19 mouse cellular contexts compared by ENCODE assay signal in the genomic region with DNA sequence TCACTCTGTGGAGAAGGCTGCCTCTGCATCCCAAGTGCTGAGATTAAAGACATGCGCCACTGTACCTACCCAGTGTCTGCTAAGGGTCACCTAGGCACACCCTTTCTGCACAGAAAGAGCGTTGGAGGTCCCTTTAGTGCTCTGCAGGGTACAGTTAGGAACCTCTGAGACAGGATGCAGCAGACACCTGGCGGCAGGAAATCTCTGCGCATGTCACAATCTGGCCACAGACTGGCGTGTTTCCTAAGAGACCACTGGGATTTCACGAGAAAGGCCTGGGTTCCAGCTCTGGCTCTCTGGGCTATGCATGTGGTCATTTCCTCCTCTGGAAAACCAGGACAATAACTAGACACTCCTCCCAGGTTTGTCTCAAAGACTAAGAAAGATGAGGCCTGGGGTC.
DNase-seq lines count a peak whose midpoint lies in the region; ATAC-seq and TF ChIP-seq lines count a peak whose summit lies in the region.
"Had no signal": no experiment of that assay in that cellular context is flagged by ENCODE, and none has a peak within 500 bp of the region (broad histone marks: within the 10 kb centered on the region; RNA-seq: fewer than 3 reads in every experiment).

No protein-coding gene starts in this region.

- H3K9me3 ChIP-seq in forebrain, embryonic 10.5 days, result no peaks in the 10 kb centered on the region; the same call in 1 of the 2 replicates
- H3K9me3 ChIP-seq in forebrain, embryonic 12.5 days, result 0 out of 2 replicates have a peak, but pooled peaks cover 10% of the 10 kb centered on the region
- no peaks in the 10 kb centered on the region for H3K9me3 ChIP-seq in heart, postnatal 0 days (replicated peaks; ENCODE audit: control insufficient read depth, low read length)
- H3K9me3 ChIP-seq: forebrain, embryonic 13.5 days; liver, embryonic 15.5 days had no signal

- no peak; the same call in 1 of the 2 replicates for TF ChIP-seq CTCF in heart, postnatal 0 days (IDR thresholded peaks at IDR 0.05; ENCODE audit: low read depth)
- peak; percentile 62; the same call in 1 of the 2 replicates for TF ChIP-seq CTCF in thymus, adult 2 months (IDR thresholded peaks at IDR 0.05; ENCODE audit: borderline replicate concordance, control insufficient read depth, extremely low read depth, insufficient read depth, low read length, poor library complexity)

- H3K27ac ChIP-seq in forebrain, embryonic 10.5 days, result peak overlapping the region; percentile 40; the same call in 1 of the 2 replicates
- H3K27ac ChIP-seq in forebrain, embryonic 12.5 days, result no peak overlapping the region
- peak overlapping the region; percentile 56 for H3K27ac ChIP-seq in heart, postnatal 0 days (ENCODE audit: low read depth)
- no peak overlapping the region for H3K27ac ChIP-seq in thymus, adult 2 months (ENCODE audit: control insufficient read depth, insufficient read depth, low read length)
- H3K27ac ChIP-seq: forebrain, embryonic 13.5 days; limb, embryonic 13.5 days; liver, embryonic 15.5 days had no signal

- no peak for TF ChIP-seq POLR2A in thymus, adult 2 months (IDR thresholded peaks at IDR 0.05; ENCODE audit: control insufficient read depth, extremely low read depth, insufficient read depth, low read length, poor library complexity)

- intact Hi-C loops in heart, postnatal 25 days (cut with DNase I), result no loop called here

- H3K36me3 ChIP-seq in forebrain, embryonic 10.5 days (replicated peaks), result no peaks in the 10 kb centered on the region
- no peaks in the 10 kb centered on the region for H3K36me3 ChIP-seq in forebrain, embryonic 12.5 days (replicated peaks)
- H3K36me3 ChIP-seq in heart, postnatal 0 days (replicated peaks; ENCODE audit: control insufficient read depth, insufficient read depth, low read length), result no peaks in the 10 kb centered on the region
- H3K36me3 ChIP-seq in thymus, adult 2 months (ENCODE audit: control insufficient read depth, insufficient read depth, low read length), result no peaks in the 10 kb centered on the region
- H3K36me3 ChIP-seq: hindbrain, embryonic 10.5 days; limb, embryonic 13.5 days; liver, embryonic 15.5 days had no signal

- H3K4me1 ChIP-seq in forebrain, embryonic 10.5 days, result peaks cover 35% of the 10 kb centered on the region
- peaks cover 3% of the 10 kb centered on the region; the same call in 1 of the 2 replicates for H3K4me1 ChIP-seq in forebrain, embryonic 12.5 days
- peaks cover 22% of the 10 kb centered on the region for H3K4me1 ChIP-seq in heart, postnatal 0 days (ENCODE audit: control insufficient read depth, insufficient read depth)
- peaks cover 47% of the 10 kb centered on the region for H3K4me1 ChIP-seq in thymus, adult 2 months (replicated peaks; ENCODE audit: control insufficient read depth, insufficient read depth, low read length)
- H3K4me1 ChIP-seq: forebrain, embryonic 13.5 days had no signal

- no peak for DNase-seq in forebrain, embryonic 10.5 days (ENCODE audit: extremely low spot score, low spot score)
- no peak for DNase-seq in heart, postnatal 0 days (ENCODE audit: low spot score)
- no peak for DNase-seq in heart, postnatal 25 days (ENCODE audit: low spot score)
- peak; percentile 52 for DNase-seq in thymus, adult 2 months
- DNase-seq in thymus, adult 18-20 months, result no peak
- DNase-seq in right cerebral cortex, postnatal 36 days (ENCODE audit: low spot score in 2 of 2), result no peak
- no peak for DNase-seq in cerebellum, postnatal 10 days
- DNase-seq: adrenal gland, postnatal 36 days; cerebellum, adult 9-10 months; kidney, postnatal 25 days; lung, postnatal 10 days had no signal

- no peak for ATAC-seq in forebrain, embryonic 12.5 days (ENCODE audit: low FRiP score)
- no peak for ATAC-seq in heart, postnatal 0 days (ENCODE audit: insufficient read depth, low read depth)
- ATAC-seq: forebrain, embryonic 13.5 days; inflammation-experienced regulatory T-cells, adult 6 months; midbrain, embryonic 16.5 days; Patski had no signal

- H3K9ac ChIP-seq in forebrain, embryonic 12.5 days, result no peak overlapping the region
- no peak overlapping the region for H3K9ac ChIP-seq in heart, postnatal 0 days (replicated peaks; ENCODE audit: low read depth, low read length)
- H3K9ac ChIP-seq: forebrain, embryonic 13.5 days; limb, embryonic 13.5 days; liver, embryonic 15.5 days had no signal

- 92% methylated on average over 6 of the region's 6 CpGs for WGBS in forebrain, embryonic 10.5 days
- 89% methylated on average over 6 of the region's 6 CpGs for WGBS in forebrain, embryonic 12.5 days
- 63% methylated on average over 6 of the region's 6 CpGs for WGBS in heart, postnatal 0 days
- WGBS in thymus, adult 2 months, result 11% methylated on average over 6 of the region's 6 CpGs

- 0 out of 2 replicates have a peak, but pooled peaks cover 10% of the 10 kb centered on the region for H3K27me3 ChIP-seq in forebrain, embryonic 10.5 days (ENCODE audit: poor library complexity, severe bottlenecking)
- H3K27me3 ChIP-seq in forebrain, embryonic 12.5 days, result no peaks in the 10 kb centered on the region
- H3K27me3 ChIP-seq in heart, postnatal 0 days (ENCODE audit: control insufficient read depth, insufficient read depth, low read length), result no peaks in the 10 kb centered on the region
- no peaks in the 10 kb centered on the region for H3K27me3 ChIP-seq in thymus, adult 2 months (ENCODE audit: control insufficient read depth, insufficient read depth, low read length)
- H3K27me3 ChIP-seq: forebrain, embryonic 13.5 days; limb, embryonic 13.5 days; liver, embryonic 15.5 days; Patski had no signal

- TF ChIP-seq EP300 in heart, postnatal 0 days (IDR thresholded peaks at IDR 0.05; ENCODE audit: low read depth), result no peak

- no peak overlapping the region for H3K4me3 ChIP-seq in forebrain, embryonic 10.5 days
- H3K4me3 ChIP-seq in forebrain, embryonic 12.5 days (replicated peaks), result no peak overlapping the region
- no peak overlapping the region for H3K4me3 ChIP-seq in heart, postnatal 0 days (ENCODE audit: low read depth, low read length)
- no peak overlapping the region for H3K4me3 ChIP-seq in thymus, adult 2 months (ENCODE audit: control insufficient read depth, insufficient read depth, low read length)
- H3K4me3 ChIP-seq: forebrain, embryonic 13.5 days; hindbrain, embryonic 10.5 days; limb, embryonic 13.5 days; liver, embryonic 15.5 days had no signal

- H3K4me2 ChIP-seq in forebrain, embryonic 12.5 days, result no peak overlapping the region
- no peak overlapping the region for H3K4me2 ChIP-seq in heart, postnatal 0 days (ENCODE audit: low read depth, low read length)
- H3K4me2 ChIP-seq: forebrain, embryonic 13.5 days; limb, embryonic 13.5 days; liver, embryonic 15.5 days had no signal

Comparison
In these comparisons a context has a peak if more than half of its experiments do, and no peak if none do; other contexts are left out.
1. H3K27ac ChIP-seq: peak in forebrain, embryonic 10.5 days (single experiment) and heart, postnatal 0 days (single experiment); none in forebrain, embryonic 12.5 days (single experiment) and thymus, adult 2 months (single experiment).